Mouse (Mus musculus): ENCODE results near the gene Gm20837. TPM values are rescaled to one million over a fixed set of nuclear protein-coding genes. Genes with fewer than 3 reads are reported as not detected.
"Not testable (repeated sequence)": the region's sequence is repeated elsewhere in the genome, so short reads cannot be mapped to it uniquely, and the experiment has no call there.

Gene Gm20837
- total RNA-seq (2021): not detected

GRCm38 (mm10) chrY:90400948-90401347 is at the start of gene Gm20837:
Gene Gm20837, plus strand, starts transcription at chrY:90401248.
- DNase-seq: not testable (repeated sequence)
